Mouse (Mus musculus) thymus, adult 2 months (tissue): ENCODE measurements around the gene Megf8.

ENCODE experiments used
- CTCF ChIP-seq: fragments of 200-500 bp; IDR thresholded peaks from 2 replicates; pipeline ENCODE4 v1.5.1; 2012; ENCODE audit warnings: mild to moderate bottlenecking, control low read depth, low read length, moderate library complexity, borderline replicate concordance; ENCODE audit not compliant: control insufficient read depth, poor library complexity, insufficient read depth; ENCODE audit errors: extremely low read depth
- POLR2A ChIP-seq: fragments of 200-500 bp; IDR thresholded peaks from 2 replicates; pipeline ENCODE4 v1.6.1; 2012; ENCODE audit warnings: mild to moderate bottlenecking, low read length, control low read depth, moderate library complexity; ENCODE audit not compliant: control insufficient read depth, poor library complexity, insufficient read depth; ENCODE audit errors: extremely low read depth

DNA sequence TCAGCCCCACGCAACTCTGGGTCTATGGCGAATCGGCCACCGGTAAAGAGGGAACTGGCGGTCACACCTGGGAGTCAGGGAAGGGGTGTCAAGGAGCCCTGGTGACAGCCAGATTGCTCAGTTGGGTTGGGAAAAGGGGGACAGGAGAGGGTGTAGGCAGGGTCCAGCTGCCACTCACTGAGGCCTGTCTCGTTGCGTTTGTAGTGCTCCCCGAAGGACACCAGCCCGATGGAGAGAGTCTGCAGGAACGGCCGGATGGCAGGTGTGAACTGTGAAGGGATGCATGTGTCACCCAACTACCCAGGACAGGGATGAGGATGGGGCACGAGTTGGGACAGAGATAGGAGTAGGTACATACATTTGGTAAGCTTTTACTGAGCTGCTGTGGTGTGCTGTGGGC lies 68.3 kb downstream of the Megf8 start:
- TF ChIP-seq CTCF = no peak
- no peak for TF ChIP-seq POLR2A
